Comparison of ENCODE assay signal across 15 mouse cellular contexts in genomic region chr7:118475008-118475705, GRCm38 (mm10). TPM values are rescaled to one million over a fixed set of nuclear protein-coding genes. Genes with fewer than 3 reads are reported as not detected.
DNase-seq lines count a peak whose midpoint lies in the region; ATAC-seq and TF ChIP-seq lines count a peak whose summit lies in the region.
"Had no signal": no experiment of that assay in that cellular context is flagged by ENCODE, and none has a peak within 500 bp of the region (broad histone marks: within the 10 kb centered on the region; RNA-seq: fewer than 3 reads in every experiment).

No protein-coding gene starts in this region.

- H3K9me3 ChIP-seq in limb, embryonic 13.5 days = peaks cover 14% of the 10 kb centered on the region
- H3K9me3 ChIP-seq in limb, embryonic 10.5 days (replicated peaks) = no peaks in the 10 kb centered on the region
- H3K9me3 ChIP-seq in heart, embryonic 14.5 days (ENCODE audit: control insufficient read depth, low read length) = peaks cover 12% of the 10 kb centered on the region
- H3K9me3 ChIP-seq in liver, postnatal 0 days (ENCODE audit: low read length) = no peaks in the 10 kb centered on the region
- H3K9me3 ChIP-seq: forebrain, embryonic 15.5 days; midbrain, embryonic 15.5 days; neural tube, embryonic 13.5 days had no signal

- peak; percentile 30; the same call in 1 of the 2 replicates for ATAC-seq in limb, embryonic 13.5 days (ENCODE audit: low FRiP score, low read depth)
- ATAC-seq in heart, embryonic 14.5 days (ENCODE audit: insufficient number of reproducible peaks, insufficient read depth, low FRiP score, low read depth) = 0 out of 2 replicates have a peak, but pooled peaks have one; percentile 24
- no peak for ATAC-seq in liver, postnatal 0 days
- ATAC-seq: forebrain, embryonic 15.5 days; midbrain, embryonic 15.5 days had no signal

- WGBS in limb, embryonic 13.5 days = 84% methylated on average over 7 of the region's 7 CpGs
- 88% methylated on average over 7 of the region's 7 CpGs for WGBS in limb, embryonic 10.5 days
- WGBS in heart, embryonic 14.5 days = 82% methylated on average over 7 of the region's 7 CpGs
- 78% methylated on average over 7 of the region's 7 CpGs for WGBS in liver, postnatal 0 days (ENCODE audit: insufficient replicate concordance)

- peak; percentile 9 for DNase-seq in adrenal gland, adult 2 months
- DNase-seq in adrenal gland, adult (ENCODE audit: inconsistent age in 2 of 2, low spot score in 1 of 2) = no peak
- no peak for DNase-seq in limb, embryonic 10.5 days (ENCODE audit: low spot score)
- DNase-seq in kidney, postnatal 36 days = peak; percentile 25 to 37
- no peak for DNase-seq in liver, postnatal 0 days
- no peak for DNase-seq in left cerebral cortex, adult 11 months (ENCODE audit: low spot score)
- DNase-seq: adrenal gland, adult 8-10 months; cerebellum, adult 9-11 months had no signal

- H3K27me3 ChIP-seq in limb, embryonic 13.5 days = no peaks in the 10 kb centered on the region
- H3K27me3 ChIP-seq in limb, embryonic 10.5 days (ENCODE audit: low read depth, poor library complexity, severe bottlenecking) = no peaks in the 10 kb centered on the region
- H3K27me3 ChIP-seq in heart, embryonic 14.5 days (ENCODE audit: control insufficient read depth, insufficient read depth, low read length) = no peaks in the 10 kb centered on the region
- H3K27me3 ChIP-seq in liver, postnatal 0 days (ENCODE audit: insufficient read depth, low read length) = no peaks in the 10 kb centered on the region
- H3K27me3 ChIP-seq: embryonic facial prominence, embryonic 12.5 days; forebrain, embryonic 15.5 days; midbrain, embryonic 15.5 days; neural tube, embryonic 13.5 days had no signal

- H3K27ac ChIP-seq in limb, embryonic 13.5 days = no peak overlapping the region
- no peak overlapping the region for H3K27ac ChIP-seq in limb, embryonic 10.5 days
- H3K27ac ChIP-seq in heart, embryonic 14.5 days (replicated peaks in 1 of 2; ENCODE audit: control insufficient read depth in 1 of 2, insufficient read depth in 1 of 2, low read depth in 2 of 2, low read length in 2 of 2) = 0 out of 4 replicates have a peak overlapping the region, but pooled peaks have one; percentile 37 to 44
- H3K27ac ChIP-seq in liver, postnatal 0 days (ENCODE audit: low read depth) = no peak overlapping the region
- H3K27ac ChIP-seq: embryonic facial prominence, embryonic 12.5 days; forebrain, embryonic 15.5 days; midbrain, embryonic 15.5 days; neural tube, embryonic 13.5 days had no signal

- H3K4me2 ChIP-seq in limb, embryonic 13.5 days (replicated peaks) = no peak overlapping the region
- no peak overlapping the region for H3K4me2 ChIP-seq in heart, embryonic 14.5 days (ENCODE audit: low read length)
- no peak overlapping the region for H3K4me2 ChIP-seq in liver, postnatal 0 days (ENCODE audit: low read depth, low read length)
- H3K4me2 ChIP-seq: embryonic facial prominence, embryonic 12.5 days; forebrain, embryonic 15.5 days; midbrain, embryonic 15.5 days; neural tube, embryonic 13.5 days had no signal

- peaks cover 16% of the 10 kb centered on the region for H3K4me1 ChIP-seq in limb, embryonic 13.5 days
- peaks cover 6% of the 10 kb centered on the region; the same call in 1 of the 2 replicates for H3K4me1 ChIP-seq in limb, embryonic 10.5 days
- H3K4me1 ChIP-seq in heart, embryonic 14.5 days (ENCODE audit: control insufficient read depth in 2 of 2, insufficient read depth in 2 of 2, low read length in 2 of 2) = peaks cover 4 to 7% of the 10 kb centered on the region in 2 experiments; a peak in 2 of 4 replicates
- H3K4me1 ChIP-seq in liver, postnatal 0 days (ENCODE audit: insufficient read depth) = no peaks in the 10 kb centered on the region
- H3K4me1 ChIP-seq: forebrain, embryonic 15.5 days; midbrain, embryonic 15.5 days; neural tube, embryonic 13.5 days had no signal

- no peak for TF ChIP-seq EP300 in liver, postnatal 0 days (IDR thresholded peaks at IDR 0.05; ENCODE audit: low read depth)

- no peak overlapping the region for H3K4me3 ChIP-seq in limb, embryonic 13.5 days
- no peak overlapping the region for H3K4me3 ChIP-seq in limb, embryonic 10.5 days
- no peak overlapping the region for H3K4me3 ChIP-seq in heart, embryonic 14.5 days (ENCODE audit: control insufficient read depth in 1 of 2, insufficient read depth in 1 of 2, low read depth in 1 of 2, low read length in 2 of 2)
- no peak overlapping the region for H3K4me3 ChIP-seq in liver, postnatal 0 days (ENCODE audit: low read depth, low read length)
- H3K4me3 ChIP-seq: embryonic facial prominence, embryonic 12.5 days; forebrain, embryonic 15.5 days; midbrain, embryonic 15.5 days; neural tube, embryonic 13.5 days had no signal

- no peak overlapping the region for H3K9ac ChIP-seq in limb, embryonic 13.5 days
- no peak overlapping the region for H3K9ac ChIP-seq in heart, embryonic 14.5 days (ENCODE audit: low read length)
- H3K9ac ChIP-seq in liver, postnatal 0 days (replicated peaks) = no peak overlapping the region
- H3K9ac ChIP-seq: embryonic facial prominence, embryonic 12.5 days; forebrain, embryonic 15.5 days; midbrain, embryonic 15.5 days; neural tube, embryonic 13.5 days had no signal

- TF ChIP-seq CTCF in liver, postnatal 0 days (IDR thresholded peaks at IDR 0.05; ENCODE audit: low read depth) = no peak

- H3K36me3 ChIP-seq in limb, embryonic 13.5 days = no peaks in the 10 kb centered on the region
- no peaks in the 10 kb centered on the region for H3K36me3 ChIP-seq in limb, embryonic 10.5 days
- H3K36me3 ChIP-seq in heart, embryonic 14.5 days (ENCODE audit: control insufficient read depth, insufficient read depth, low read length) = no peaks in the 10 kb centered on the region
- H3K36me3 ChIP-seq in liver, postnatal 0 days (replicated peaks; ENCODE audit: insufficient read depth, low read length) = no peaks in the 10 kb centered on the region
- H3K36me3 ChIP-seq: embryonic facial prominence, embryonic 12.5 days; forebrain, embryonic 15.5 days; midbrain, embryonic 15.5 days; neural tube, embryonic 13.5 days had no signal

RNA-seq across cellular contexts. Expression of gene Itpripl2, which starts 16.6 kb away (rescaled TPM):
- total RNA-seq in adrenal gland, adult 2 months (2021) = 10 to 100 TPM; 10.4 to 18.6 TPM
- 16.4 and 19.5 TPM in 2 replicates for polyA plus RNA-seq in adrenal gland, adult 2 months (2012; rRNA removed)
- 6.1 and 6.4 TPM in 2 replicates for polyA plus RNA-seq in limb, embryonic 13.5 days (2015; fragmentation: Nextera tagmentation; extraction: Ambion mirVana)
- polyA plus RNA-seq in limb, embryonic 10.5 days (2016; fragmentation: Nextera tagmentation; extraction: Ambion mirVana) = 1.4 and 1.8 TPM in 2 replicates
- polyA plus RNA-seq in heart, embryonic 14.5 days (2014; fragmentation: Nextera tagmentation; extraction: Ambion mirVana) = 2.4 and 2.5 TPM in 2 replicates
- 1.3 TPM in 2 replicates for polyA plus RNA-seq in liver, postnatal 0 days (2015; fragmentation: Nextera tagmentation; extraction: Ambion mirVana)

RNA-seq across cellular contexts. Expression of gene Syt17, which starts 27.1 kb away (rescaled TPM):
- 10 to 100 TPM in 1 of 2 experiments, 1 to 10 TPM in 1; 6.0 to 11.4 TPM for total RNA-seq in adrenal gland, adult 2 months (2021)
- polyA plus RNA-seq in adrenal gland, adult 2 months (2012; rRNA removed) = 3.9 and 6.2 TPM in 2 replicates
- polyA plus RNA-seq in limb, embryonic 13.5 days (2015; fragmentation: Nextera tagmentation; extraction: Ambion mirVana) = 1.8 and 2.2 TPM in 2 replicates
- 1.2 and 1.3 TPM in 2 replicates for polyA plus RNA-seq in limb, embryonic 10.5 days (2016; fragmentation: Nextera tagmentation; extraction: Ambion mirVana)
- polyA plus RNA-seq in heart, embryonic 14.5 days (2014; fragmentation: Nextera tagmentation; extraction: Ambion mirVana) = 1.5 and 1.6 TPM in 2 replicates
- 0.06 and 0.08 TPM in 2 replicates for polyA plus RNA-seq in liver, postnatal 0 days (2015; fragmentation: Nextera tagmentation; extraction: Ambion mirVana)
- total RNA-seq: MEL had no signal

RNA-seq across cellular contexts. Expression of gene Coq7, which starts 58.0 kb away (rescaled TPM):
- 10 to 100 TPM; 28.3 to 52.0 TPM for total RNA-seq in adrenal gland, adult 2 months (2021)
- 32.3 and 37.0 TPM in 2 replicates for polyA plus RNA-seq in adrenal gland, adult 2 months (2012; rRNA removed)
- 86.3 and 96.7 TPM in 2 replicates for polyA plus RNA-seq in limb, embryonic 13.5 days (2015; fragmentation: Nextera tagmentation; extraction: Ambion mirVana)
- polyA plus RNA-seq in limb, embryonic 10.5 days (2016; fragmentation: Nextera tagmentation; extraction: Ambion mirVana) = 131 and 134 TPM in 2 replicates
- polyA plus RNA-seq in heart, embryonic 14.5 days (2014; fragmentation: Nextera tagmentation; extraction: Ambion mirVana) = 204 and 206 TPM in 2 replicates
- polyA plus RNA-seq in liver, postnatal 0 days (2015; fragmentation: Nextera tagmentation; extraction: Ambion mirVana) = 53.1 and 53.4 TPM in 2 replicates

Comparison
In these comparisons a context has a peak if more than half of its experiments do, and no peak if none do; other contexts are left out.
1. DNase-seq: peak in adrenal gland, adult 2 months (single experiment) and kidney, postnatal 36 days (2 of 2); none in adrenal gland, adult (0 of 2), limb, embryonic 10.5 days (single experiment), liver, postnatal 0 days (single experiment) and left cerebral cortex, adult 11 months (single experiment).
2. H3K27ac ChIP-seq: peak in heart, embryonic 14.5 days (2 of 2); none in limb, embryonic 13.5 days (single experiment), limb, embryonic 10.5 days (single experiment) and liver, postnatal 0 days (single experiment).